Mouse (Mus musculus) ovary, postnatal 10 days (tissue): Measurements from ENCODE around the gene Spin1.
"Not testable (repeated sequence)": the region's sequence is repeated elsewhere in the genome, so short reads cannot be mapped to it uniquely, and the experiment has no call there.

ENCODE experiments used
- DNase-seq: peaks from one replicate; pipeline ENCODE4 v3.0.0; 2022; ENCODE audit warnings: low spot score

The Spin1 gene

GRCm38 (mm10) chr13:51094323-51095195 lies 6.1 kb upstream of the Spin1 start:
- DNase-seq: no peak

- no peak for DNase-seq
Observed at GRCm38 (mm10) chr13:51095196-51095715, 5.4 kb upstream of the Spin1 start.

GRCm38 (mm10) chr13:51096644-51097043 lies 4.0 kb upstream of the Spin1 start:
- DNase-seq: no peak

- no peak for DNase-seq
Observed at GRCm38 (mm10) chr13:51099560-51100232, 984 bp upstream of the Spin1 start.

- peak; percentile 57 for DNase-seq
Observed at GRCm38 (mm10) chr13:51101016-51101776, 516 bp downstream of the Spin1 start.

- no peak for DNase-seq
Observed at GRCm38 (mm10) chr13:51101777-51102132, 1.1 kb downstream of the Spin1 start.

GRCm38 (mm10) chr13:51103111-51103725 lies 2.5 kb downstream of the Spin1 start:
- no peak for DNase-seq

- DNase-seq: no peak
Observed at GRCm38 (mm10) chr13:51103861-51104650, 3.4 kb downstream of the Spin1 start.

- no peak for DNase-seq
Observed at GRCm38 (mm10) chr13:51105861-51106655, 5.4 kb downstream of the Spin1 start.

GRCm38 (mm10) chr13:51106816-51107215 lies 6.1 kb downstream of the Spin1 start:
- no peak for DNase-seq

GRCm38 (mm10) chr13:51109517-51109916 lies 8.8 kb downstream of the Spin1 start:
- no peak for DNase-seq

GRCm38 (mm10) chr13:51114398-51114797 lies 13.7 kb downstream of the Spin1 start:
- DNase-seq: not testable (repeated sequence)

GRCm38 (mm10) chr13:51115762-51116161 lies 15.1 kb downstream of the Spin1 start:
- DNase-seq: no peak

GRCm38 (mm10) chr13:51120734-51121133 lies 20.1 kb downstream of the Spin1 start:
- no peak for DNase-seq

- DNase-seq: no peak
Observed at GRCm38 (mm10) chr13:51121966-51122365, 21.3 kb downstream of the Spin1 start.

- DNase-seq: no peak
Observed at GRCm38 (mm10) chr13:51122771-51123170, 22.1 kb downstream of the Spin1 start.

- DNase-seq: no peak
Observed at GRCm38 (mm10) chr13:51125357-51125756, 24.7 kb downstream of the Spin1 start.

- DNase-seq: no peak
Observed at GRCm38 (mm10) chr13:51127906-51128305, 27.2 kb downstream of the Spin1 start.

GRCm38 (mm10) chr13:51128417-51128816 lies 27.7 kb downstream of the Spin1 start:
- no peak for DNase-seq

- no peak for DNase-seq
Observed at GRCm38 (mm10) chr13:51131179-51131578, 30.5 kb downstream of the Spin1 start.
